Mouse (Mus musculus): ENCODE data around the gene Gstp1.
A peak's percentile ranks its signal among the peaks of the same experiment; 100 is the strongest.

Gstp1 gene

DNA sequence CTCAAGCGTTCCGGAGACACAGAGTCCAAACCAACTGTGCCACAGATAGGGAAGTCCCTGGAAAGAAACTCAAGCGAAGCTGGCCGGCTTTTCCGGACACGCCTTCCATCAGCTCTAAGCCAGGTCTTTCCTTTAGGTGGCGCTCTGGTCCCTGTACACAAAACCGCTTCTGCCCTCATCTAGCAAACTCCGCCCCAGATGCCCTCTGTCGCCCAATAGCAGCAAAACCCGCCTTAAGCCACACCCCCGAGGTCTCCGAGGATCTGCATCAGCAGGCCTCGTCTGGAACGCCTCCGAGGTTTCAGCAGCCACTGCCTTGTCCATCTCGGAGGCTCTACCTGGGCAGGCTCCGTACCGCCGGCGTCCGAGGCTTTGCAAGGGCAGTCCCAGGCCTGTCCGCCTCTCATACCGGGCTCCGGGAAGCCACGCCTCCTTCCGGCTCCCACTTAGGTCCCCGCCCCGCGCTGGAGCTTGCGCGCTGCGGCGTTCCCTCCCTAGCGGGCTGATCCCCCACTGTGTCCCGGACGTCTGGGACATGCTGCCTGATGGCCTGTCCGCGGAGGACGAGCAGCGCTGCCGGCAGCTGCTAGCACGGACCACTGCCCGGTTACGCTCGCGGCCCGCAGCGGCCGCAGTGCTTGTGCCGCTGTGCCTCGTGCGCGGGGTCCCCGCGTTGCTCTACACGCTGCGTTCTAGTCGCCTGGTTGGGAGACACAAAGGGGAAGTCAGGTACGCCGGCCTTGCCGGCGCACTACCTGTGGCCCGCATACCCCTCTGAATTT, 37.5 kb downstream of the Gstp1 start, which contains the start of the genes Nudt8 and Gm49405:
Gene Nudt8, plus strand, starts transcription at position 462 of the 782 bp plus-strand sequence.
Gene Gm49405, plus strand, starts transcription at position 508 of the 782 bp plus-strand sequence.
- peak; percentile 98 for DNase-seq (ENCODE audit: low spot score)

DNA sequence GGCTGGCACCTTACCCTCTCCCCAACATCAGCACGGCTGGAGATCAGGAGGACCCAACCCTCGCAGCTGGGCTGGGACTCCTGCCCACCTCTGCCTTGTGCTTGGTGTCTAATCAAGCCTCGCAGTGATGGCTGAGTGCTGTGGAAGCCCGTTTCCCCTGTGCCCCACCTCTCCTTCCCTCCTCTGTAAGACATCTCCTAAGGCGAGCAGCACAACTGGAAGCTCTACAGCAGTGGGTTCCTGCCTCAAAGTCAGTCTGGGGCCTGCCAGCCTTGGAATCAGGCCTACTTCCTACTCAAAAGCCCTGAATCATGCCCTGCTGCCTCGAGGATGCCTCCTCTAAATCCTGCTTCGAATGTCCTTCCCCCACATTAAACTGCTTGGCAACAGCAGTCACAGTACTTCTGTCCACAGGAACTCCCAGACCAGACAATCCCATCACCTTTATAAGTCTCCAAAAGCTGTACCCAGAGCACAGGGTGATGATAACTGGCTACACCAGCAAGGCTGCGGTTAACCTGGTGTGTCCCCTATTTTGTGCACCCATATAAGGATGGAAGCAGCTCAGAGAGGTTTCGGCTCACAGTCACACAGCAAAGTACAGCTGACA, 38.6 kb downstream of the Gstp1 start:
- no peak for DNase-seq (ENCODE audit: low spot score)

DNA sequence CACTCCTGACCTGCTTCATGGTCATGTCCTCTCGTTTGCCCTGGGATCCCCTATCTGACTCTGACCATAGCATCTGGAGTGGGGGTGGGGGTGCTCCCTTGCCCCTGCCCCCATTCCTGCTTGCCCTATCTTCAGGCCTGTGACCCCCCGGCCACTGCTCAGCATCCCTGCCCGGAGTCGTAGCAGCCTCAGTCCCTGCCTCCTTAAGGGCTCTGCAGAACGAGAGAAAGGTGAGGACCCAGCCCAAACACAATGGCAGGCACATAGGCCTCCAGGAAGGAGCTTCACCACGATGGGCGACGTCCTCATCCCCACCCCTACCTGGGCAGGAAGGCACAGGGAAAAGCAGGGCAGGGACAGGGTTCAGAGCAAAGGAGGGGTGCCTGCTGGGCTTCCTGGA, 39.5 kb downstream of the Gstp1 start:
- DNase-seq (ENCODE audit: low spot score) = no peak

DNA sequence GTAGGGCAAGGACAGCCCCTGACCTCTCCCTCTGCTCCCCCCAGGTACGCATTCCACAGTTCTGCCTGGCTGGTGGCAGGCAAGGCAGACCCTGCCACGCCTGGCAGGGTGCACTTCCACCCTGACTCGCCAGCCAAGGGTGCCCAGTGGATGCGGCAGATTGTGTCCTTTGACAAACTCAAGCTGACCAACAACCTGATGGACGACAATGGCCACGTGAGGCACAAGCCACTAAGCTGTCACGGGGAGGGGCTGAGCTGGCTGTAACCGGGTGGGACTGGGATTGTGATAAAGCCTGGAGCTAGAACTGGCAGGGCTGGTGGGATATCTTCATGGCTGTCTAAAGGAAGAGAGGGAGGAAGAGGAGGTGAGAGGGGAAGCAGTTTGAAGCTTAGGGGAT, 40.6 kb downstream of the Gstp1 start:
- DNase-seq (ENCODE audit: low spot score) = no peak

DNA sequence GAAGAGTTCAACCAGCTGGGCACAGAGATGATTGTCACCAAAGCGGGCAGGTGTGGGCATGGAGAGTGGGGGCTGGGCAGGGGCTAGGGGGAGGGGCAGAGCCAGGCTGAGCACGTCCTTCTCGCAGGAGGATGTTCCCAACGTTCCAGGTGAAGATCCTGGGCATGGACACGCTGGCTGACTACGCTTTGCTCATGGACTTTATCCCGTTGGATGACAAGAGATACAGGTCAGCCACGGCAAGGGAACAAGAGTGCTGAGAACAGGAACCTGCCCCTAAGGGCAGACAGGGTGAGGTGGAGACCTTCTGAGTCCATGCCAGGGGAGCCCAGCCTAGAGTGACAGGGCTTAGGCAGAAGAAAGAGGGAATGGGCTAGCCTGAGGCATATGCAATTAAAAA, 41.0 kb downstream of the Gstp1 start:
- DNase-seq (ENCODE audit: low spot score) = no peak

DNA sequence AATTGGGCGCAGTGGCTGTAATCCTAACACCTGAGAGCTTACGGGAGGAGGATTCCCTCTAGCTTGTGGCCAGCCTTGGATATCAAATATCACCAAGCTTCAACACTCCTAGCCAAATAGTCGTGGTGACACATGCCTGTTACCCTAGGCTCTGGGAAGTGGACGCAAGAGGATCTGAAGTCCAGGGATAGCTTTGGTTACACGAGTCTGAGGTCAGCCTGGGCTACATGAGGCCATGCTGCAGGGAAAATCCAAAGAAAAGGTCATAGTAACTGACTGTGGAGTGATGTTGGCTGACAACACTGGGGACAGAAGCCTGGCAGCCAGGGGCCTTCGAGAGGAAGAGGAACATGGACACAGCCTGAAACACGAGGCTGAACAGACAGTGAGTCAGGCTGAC, 41.7 kb downstream of the Gstp1 start:
- no peak for DNase-seq (ENCODE audit: low spot score)

DNA sequence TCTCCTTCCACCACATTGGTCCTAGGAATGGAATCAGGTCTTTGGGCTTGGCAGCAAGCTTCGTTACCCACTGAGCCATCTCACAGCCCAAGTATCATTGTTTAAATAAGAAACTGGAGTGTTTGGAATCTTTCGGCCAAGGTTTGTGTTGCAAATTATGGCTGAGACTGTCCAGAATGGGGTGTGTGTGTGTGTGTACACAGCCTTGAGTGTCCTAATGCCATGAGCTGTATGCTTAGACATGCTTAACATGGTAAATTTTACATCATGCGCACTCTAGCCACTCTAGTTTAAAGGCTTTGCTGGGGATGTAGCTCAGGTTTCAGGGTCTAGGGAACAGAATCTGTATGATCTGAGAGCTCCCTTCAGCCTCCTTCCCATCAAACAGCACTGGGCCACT, 42.3 kb downstream of the Gstp1 start:
- no peak for DNase-seq (ENCODE audit: low spot score)

DNA sequence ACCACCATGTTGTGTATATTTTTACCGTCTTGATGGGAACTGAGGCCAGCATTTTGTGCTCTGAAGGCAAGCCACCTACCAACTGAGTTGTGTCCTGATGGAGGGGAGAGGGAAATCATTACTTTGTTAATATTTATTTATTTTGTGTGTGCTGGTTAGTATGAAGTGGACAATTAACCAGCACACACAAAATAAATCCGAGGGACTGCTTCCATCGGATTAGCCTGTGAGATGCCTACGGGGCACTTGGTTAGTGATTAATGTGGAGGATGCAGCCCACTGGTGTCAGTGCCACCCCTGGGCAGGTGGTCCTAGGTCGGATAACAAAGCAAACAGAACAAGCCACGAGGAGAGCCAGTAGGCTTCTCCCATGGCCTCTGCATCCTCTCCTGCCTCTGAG, 42.9 kb downstream of the Gstp1 start:
- no peak for DNase-seq (ENCODE audit: low spot score)

DNA sequence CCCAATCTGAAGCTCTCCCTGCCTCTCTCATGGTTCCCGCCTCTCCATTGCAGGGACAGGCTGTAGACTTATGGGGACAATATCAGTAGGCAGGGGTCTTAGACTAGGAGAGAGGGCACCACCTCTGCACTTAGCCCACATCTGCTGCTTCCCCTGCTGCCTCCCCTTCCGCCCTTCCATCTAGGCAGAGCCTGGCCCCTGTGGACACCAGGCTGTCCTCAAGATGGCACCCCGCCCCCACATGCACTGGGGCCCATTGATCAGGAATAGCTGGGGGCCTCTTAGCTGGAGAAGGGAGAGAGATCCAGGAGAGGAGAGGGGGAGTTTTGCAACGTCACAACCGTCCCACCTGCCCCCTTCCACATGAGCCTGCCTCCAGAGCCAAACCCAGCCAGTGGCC, 45.4 kb downstream of the Gstp1 start, which contains the start of gene Tbx10:
Gene Tbx10, plus strand, starts transcription at position 337 of the 400 bp plus-strand sequence.
- DNase-seq (ENCODE audit: low spot score) = no peak

DNA sequence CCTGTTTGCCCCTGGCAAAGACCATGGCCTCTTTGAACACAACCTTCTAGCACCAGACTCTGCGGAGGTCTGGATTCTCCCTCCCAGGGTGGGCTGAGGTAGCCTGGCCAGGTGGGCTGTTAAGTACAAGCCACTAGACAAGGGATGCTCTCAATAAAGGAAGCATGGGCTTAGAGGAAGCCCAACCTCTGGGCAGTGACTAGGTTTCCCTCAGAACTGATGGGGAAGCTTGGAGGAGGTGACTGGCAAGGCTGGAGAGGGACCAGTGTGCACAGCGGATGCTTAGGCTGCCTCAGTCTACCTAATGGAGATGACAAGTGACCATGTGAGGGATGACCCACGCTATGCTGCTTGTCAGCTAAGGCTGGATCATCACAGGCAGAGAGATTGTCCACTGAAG, 45.8 kb downstream of the Gstp1 start:
- DNase-seq (ENCODE audit: low spot score) = no peak

DNA sequence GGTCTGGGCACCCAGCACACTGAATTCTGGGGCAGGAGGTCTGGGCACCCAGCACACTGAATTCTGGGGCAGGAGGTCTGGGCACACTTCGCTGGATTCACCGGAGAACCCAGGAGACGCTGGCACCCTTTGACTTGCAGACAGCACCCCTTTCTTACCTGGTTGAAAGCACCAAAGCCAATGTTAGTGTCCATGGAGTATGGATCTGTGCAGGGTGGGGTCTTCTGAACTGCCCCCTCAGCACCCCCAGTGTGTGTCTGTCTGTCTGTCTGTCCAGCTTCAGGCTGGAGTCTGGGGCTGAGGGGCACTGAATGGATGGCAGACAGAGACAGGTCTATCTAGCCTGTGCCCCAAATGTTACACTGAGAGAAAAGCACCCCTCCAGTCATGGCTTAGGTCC, 46.2 kb downstream of the Gstp1 start:
- no peak for DNase-seq (ENCODE audit: low spot score)

DNA sequence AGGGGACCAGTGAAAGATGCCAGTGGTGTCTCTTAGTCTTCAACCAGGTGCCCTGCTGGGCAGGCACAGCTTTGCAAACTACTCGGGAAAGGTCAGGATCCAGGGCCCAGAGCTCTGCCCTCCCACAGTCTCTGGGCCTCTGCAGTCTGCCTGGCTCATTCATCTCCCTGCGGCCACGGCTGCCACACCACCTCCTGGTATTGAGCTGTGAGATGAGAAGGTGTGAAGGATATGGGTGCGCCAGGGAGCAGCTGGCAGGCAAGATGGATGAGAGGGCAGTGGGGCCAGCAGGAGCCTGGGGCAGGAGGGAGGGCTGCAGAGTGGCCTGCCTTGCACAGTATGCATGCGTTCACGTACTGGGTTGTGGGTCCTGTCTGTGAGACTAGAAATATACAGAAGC, 47.0 kb downstream of the Gstp1 start:
- DNase-seq (ENCODE audit: low spot score) = no peak

DNA sequence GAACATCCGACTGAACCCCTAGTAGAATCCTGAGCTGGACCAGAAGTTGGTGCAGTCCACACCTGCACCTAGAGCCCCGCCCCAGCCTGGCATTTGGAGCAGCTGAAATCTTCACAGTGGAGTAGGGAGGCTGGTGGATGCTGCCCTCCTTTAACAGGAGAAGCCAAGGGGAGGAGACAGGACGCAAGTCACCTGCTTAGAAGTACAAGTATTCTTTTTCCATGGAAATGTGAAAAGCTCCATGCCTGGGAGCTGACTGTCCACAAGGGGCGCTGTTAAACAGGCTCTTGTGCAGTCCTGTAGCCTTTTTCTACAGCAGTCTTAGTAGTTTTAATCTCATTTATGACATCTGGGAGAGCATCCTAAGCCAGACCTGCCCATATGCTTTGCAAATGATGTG, 49.0 kb downstream of the Gstp1 start:
- no peak for DNase-seq (ENCODE audit: low spot score)

DNA sequence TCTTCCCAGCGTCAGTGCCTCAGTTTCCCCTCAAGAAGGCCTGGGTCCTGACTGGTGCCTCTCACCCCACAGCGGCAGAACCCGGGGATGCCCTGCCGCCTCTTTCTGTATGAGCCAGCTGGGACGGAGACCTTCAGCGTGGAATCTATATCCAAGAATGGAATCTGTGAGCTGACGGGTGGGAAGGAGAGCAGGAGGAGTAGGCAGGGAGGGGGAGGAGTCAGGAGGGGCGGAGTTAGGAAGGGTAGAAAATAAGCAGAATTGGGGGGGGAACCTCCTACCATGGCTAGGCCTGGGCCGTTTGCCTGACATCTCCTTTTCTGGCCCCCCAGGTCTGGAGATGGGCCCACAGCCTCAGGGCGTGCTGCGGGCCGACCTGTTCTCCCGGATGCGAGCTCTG, 49.7 kb downstream of the Gstp1 start:
- DNase-seq (ENCODE audit: low spot score) = no peak

DNA sequence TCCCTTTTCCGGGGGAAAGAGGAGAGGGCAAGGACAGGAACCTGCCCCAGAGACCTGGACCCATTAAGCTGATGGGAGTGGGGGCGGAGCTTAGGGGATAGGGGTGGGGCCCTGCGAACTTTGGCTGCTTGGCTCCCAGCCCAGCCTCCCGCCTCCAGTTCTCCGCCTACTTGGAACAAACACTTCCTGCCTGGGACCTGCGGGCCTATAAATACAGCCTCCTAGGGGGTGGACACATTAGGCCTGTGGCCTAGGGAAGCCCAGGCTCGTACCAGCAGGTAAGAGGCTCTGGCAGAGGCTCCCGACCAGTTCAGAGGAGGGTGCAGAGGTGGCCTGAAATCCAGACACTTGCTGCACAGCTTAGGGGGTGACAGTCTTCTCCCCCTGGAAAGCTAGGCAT, 51.5 kb downstream of the Gstp1 start, which contains the start of gene Acy3:
Gene Acy3, plus strand, starts transcription at position 237 of the 400 bp plus-strand sequence.
- DNase-seq (ENCODE audit: low spot score) = peak; percentile 53

Data from layer of hippocampus, adult 11-12 months (tissue).